Mouse (Mus musculus) forebrain, embryonic 13.5 days (tissue): ENCODE results near the gene Mef2d. TPM values are rescaled to one million over a fixed set of nuclear protein-coding genes. Genes with fewer than 3 reads are reported as not detected.

Source experiments
- ATAC-seq: fragments of 200-750 bp; cut with Nextera tagmentation; 2 replicates; pipeline ENCODE4 v1.8.0; 2017
- H3K27ac ChIP-seq: fragments of 300-500 bp; sonication (generic); 2 replicates; pipeline ENCODE4 v1.5.1; 2015; ENCODE audit warnings: inconsistent platforms, mild to moderate bottlenecking, moderate library complexity
- H3K27me3 ChIP-seq: fragments of 300-500 bp; sonication (generic); 2 replicates; pipeline ENCODE4 v1.6.1; 2015; ENCODE audit warnings: mild to moderate bottlenecking, inconsistent platforms
- H3K36me3 ChIP-seq: fragments of 300-500 bp; sonication (generic); 2 replicates; pipeline ENCODE4 v1.6.1; 2015; ENCODE audit warnings: mild to moderate bottlenecking, inconsistent platforms; ENCODE audit not compliant: poor library complexity, severe bottlenecking
- H3K4me1 ChIP-seq: fragments of 300-500 bp; sonication (generic); 2 replicates; pipeline ENCODE4 v1.6.1; 2015; ENCODE audit warnings: inconsistent platforms
- H3K4me2 ChIP-seq: fragments of 300-500 bp; sonication (generic); 2 replicates; pipeline ENCODE4 v1.6.1; 2015; ENCODE audit warnings: inconsistent platforms, mild to moderate bottlenecking, moderate library complexity
- H3K4me3 ChIP-seq: fragments of 300-500 bp; sonication (generic); 2 replicates; pipeline ENCODE4 v1.5.1; 2015; ENCODE audit warnings: mild to moderate bottlenecking, inconsistent platforms
- H3K9ac ChIP-seq: fragments of 300-500 bp; sonication (generic); 2 replicates; pipeline ENCODE4 v1.6.1; 2015; ENCODE audit warnings: mild to moderate bottlenecking, inconsistent platforms
- H3K9me3 ChIP-seq: fragments of 300-500 bp; sonication (generic); replicated peaks from 2 replicates; pipeline ENCODE4 v1.6.1; 2016; ENCODE audit warnings: inconsistent platforms
- WGBS: fragments of 180-500 bp; shearing (Covaris S2); methylation state at CpG from one replicate; pipeline ENCODE4 v1.1.7; 2015; 5-methylcytosine and 5-hydroxymethylcytosine counted together
- polyA plus RNA-seq: library from polyadenylated mRNA; unstranded; fragments of >200 nt; fragmentation: Nextera tagmentation; extraction: Ambion mirVana; gene quantifications from 2 replicates; pipeline ENCODE4 v1.2.1, GENCODE M21; 2015

Mef2d gene
- polyA plus RNA-seq, 1 experiment from 2014 or later = 15.0 TPM

DNA sequence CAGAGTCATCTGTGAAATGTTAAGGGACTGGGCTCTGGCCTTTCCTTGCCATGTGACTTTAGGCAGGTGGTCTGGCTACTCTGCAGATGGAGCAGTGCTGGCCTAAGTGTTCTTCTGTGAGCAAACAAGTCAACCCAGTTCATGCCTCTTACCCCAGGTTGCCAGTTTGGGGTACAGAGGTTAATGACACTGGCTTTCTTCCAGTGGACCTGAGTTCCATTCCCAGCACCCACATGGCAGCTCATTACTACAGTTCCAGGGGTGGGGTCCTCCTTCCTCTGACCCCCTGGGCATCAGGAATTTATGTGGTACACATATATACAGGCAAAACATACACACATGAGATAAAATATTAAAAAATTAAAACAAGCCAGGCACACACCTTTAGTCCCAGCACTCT is 14.6 kb downstream of the Mef2d start:
- H3K9ac ChIP-seq = no peak overlapping the region
- peaks cover 25% of the 10 kb centered on the region for H3K4me1 ChIP-seq
- H3K36me3 ChIP-seq = peaks cover 61% of the 10 kb centered on the region
- ATAC-seq = no peak
- no peaks in the 10 kb centered on the region for H3K27me3 ChIP-seq
- H3K4me2 ChIP-seq = no peak overlapping the region
- H3K4me3 ChIP-seq = no peak overlapping the region
- H3K9me3 ChIP-seq = no peaks in the 10 kb centered on the region
- no peak overlapping the region for H3K27ac ChIP-seq

DNA sequence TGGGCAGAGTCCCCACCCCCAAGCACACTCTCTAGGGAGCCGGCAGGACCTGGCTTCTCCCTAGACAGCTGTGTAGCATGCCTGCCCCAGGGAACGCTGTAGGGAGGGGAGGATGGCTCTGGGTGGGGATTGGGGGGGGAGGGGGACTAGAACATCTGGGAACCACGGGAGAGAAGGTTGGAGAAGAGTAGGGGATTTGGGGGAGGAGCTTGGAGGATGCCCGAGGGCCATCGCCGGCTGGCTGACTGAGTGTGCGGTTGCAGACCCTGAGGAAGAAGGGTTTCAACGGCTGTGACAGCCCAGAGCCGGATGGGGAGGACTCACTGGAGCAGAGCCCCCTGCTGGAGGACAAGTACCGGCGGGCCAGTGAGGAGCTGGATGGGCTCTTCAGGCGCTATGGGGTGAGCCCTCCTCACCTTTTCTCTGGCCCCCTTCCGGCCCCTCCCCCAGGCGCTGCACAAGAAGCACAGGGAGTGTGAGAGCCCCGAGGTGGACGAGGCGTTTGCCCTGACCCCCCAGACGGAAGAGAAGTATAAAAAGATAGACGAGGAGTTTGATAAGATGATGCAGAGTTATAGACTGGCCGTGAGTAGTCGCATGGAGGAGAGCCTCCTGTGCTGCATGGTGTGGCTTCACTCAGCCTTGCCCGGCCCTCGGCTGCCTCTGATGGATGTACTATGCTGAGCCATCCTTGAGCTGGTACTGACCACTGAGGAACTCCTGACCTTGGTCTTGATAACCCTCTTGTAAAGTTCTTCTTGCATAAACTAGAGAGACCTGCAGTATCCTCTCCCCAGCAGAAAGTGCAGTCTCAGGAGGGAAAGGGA is 15.8 kb downstream of the Mef2d start:
- Histone ChIP-seq H3K9ac (peak overlapping the region; percentile 34; the same call in 1 of the 2 replicates), H3K9me3 (no peaks in the 10 kb centered on the region), H3K27me3 (no peaks in the 10 kb centered on the region), H3K4me3 (no peak overlapping the region), H3K36me3 (peaks cover 73% of the 10 kb centered on the region), H3K27ac (peak overlapping the region; percentile 35), H3K4me2 (peak overlapping the region; percentile 18; the same call in 1 of the 2 replicates), H3K4me1 (peaks cover 19% of the 10 kb centered on the region)
- WGBS = 18% methylated on average over 23 of the region's 23 CpGs
- ATAC-seq = peak; percentile 74

- ATAC-seq = no peak
- peaks cover 81% of the 10 kb centered on the region for H3K36me3 ChIP-seq
- WGBS = 85% methylated on average over 6 of the region's 6 CpGs
- no peaks in the 10 kb centered on the region for H3K9me3 ChIP-seq
- H3K27me3 ChIP-seq = no peaks in the 10 kb centered on the region
- no peak overlapping the region for H3K4me2 ChIP-seq
- peaks cover 16% of the 10 kb centered on the region for H3K4me1 ChIP-seq
- no peak overlapping the region for H3K4me3 ChIP-seq
- no peak overlapping the region for H3K9ac ChIP-seq
- no peak overlapping the region; the same call in 1 of the 2 replicates for H3K27ac ChIP-seq
These were observed 16.8 kb downstream of the Mef2d start for GRCm38 (mm10) chr3:88158991-88159390.

- Histone ChIP-seq H3K4me2 (no peak overlapping the region), H3K9ac (no peak overlapping the region), H3K4me1 (peaks cover 23% of the 10 kb centered on the region), H3K9me3 (no peaks in the 10 kb centered on the region), H3K27ac (no peak overlapping the region), H3K36me3 (peaks cover 94% of the 10 kb centered on the region), H3K4me3 (no peak overlapping the region), H3K27me3 (no peaks in the 10 kb centered on the region)
- ATAC-seq = no peak
- 80% methylated on average over 6 of the region's 6 CpGs for WGBS
These were observed 18.7 kb downstream of the Mef2d start for GRCm38 (mm10) chr3:88160856-88161255.

- H3K4me1 ChIP-seq = peaks cover 21% of the 10 kb centered on the region
- no peak overlapping the region for H3K9ac ChIP-seq
- no peak overlapping the region for H3K27ac ChIP-seq
- H3K9me3 ChIP-seq = no peaks in the 10 kb centered on the region
- H3K27me3 ChIP-seq = no peaks in the 10 kb centered on the region
- peaks cover 93% of the 10 kb centered on the region for H3K36me3 ChIP-seq
- H3K4me2 ChIP-seq = no peak overlapping the region
- ATAC-seq = peak; percentile 19; the same call in 1 of the 2 replicates
- 65% methylated on average over 8 of the region's 8 CpGs for WGBS
- H3K4me3 ChIP-seq = no peak overlapping the region
These were observed 20.1 kb downstream of the Mef2d start for GRCm38 (mm10) chr3:88162259-88162658.

GRCm38 (mm10) chr3:88162811-88163210 is 20.6 kb downstream of the Mef2d start:
- no peak overlapping the region for H3K9ac ChIP-seq
- ATAC-seq = no peak
- peaks cover 96% of the 10 kb centered on the region for H3K36me3 ChIP-seq
- H3K27me3 ChIP-seq = no peaks in the 10 kb centered on the region
- no peak overlapping the region for H3K4me3 ChIP-seq
- no peak overlapping the region for H3K4me2 ChIP-seq
- WGBS = 67% methylated on average over 4 of the region's 4 CpGs
- no peaks in the 10 kb centered on the region for H3K9me3 ChIP-seq
- no peak overlapping the region for H3K27ac ChIP-seq
- H3K4me1 ChIP-seq = peaks cover 16% of the 10 kb centered on the region

DNA sequence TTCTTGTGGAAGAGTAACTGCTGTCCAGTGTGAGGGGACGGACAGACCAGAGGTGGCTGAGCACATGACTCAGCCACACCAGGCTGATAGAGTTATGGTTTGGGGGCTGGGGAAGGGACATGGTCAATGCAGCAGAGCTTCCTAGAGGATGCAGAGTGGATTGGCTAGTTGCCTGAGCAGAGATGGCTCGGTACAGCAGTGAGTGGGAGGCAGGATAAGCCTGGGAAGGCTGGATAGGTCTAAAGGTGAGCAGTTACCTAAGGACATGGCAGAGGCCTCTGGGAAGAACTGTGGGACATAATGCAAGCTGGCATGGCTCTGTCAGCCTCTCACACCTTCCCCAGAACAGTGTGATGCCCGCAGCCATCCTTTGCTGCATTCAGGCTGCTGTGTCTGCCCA is 21.7 kb downstream of the Mef2d start:
- Histone ChIP-seq H3K36me3 (peaks cover 96% of the 10 kb centered on the region), H3K4me3 (no peak overlapping the region), H3K9me3 (no peaks in the 10 kb centered on the region), H3K4me1 (peaks cover 15% of the 10 kb centered on the region), H3K27me3 (no peaks in the 10 kb centered on the region), H3K27ac (no peak overlapping the region), H3K9ac (0 out of 2 replicates have a peak overlapping the region, but pooled peaks have one; percentile 13), H3K4me2 (no peak overlapping the region)
- no peak for ATAC-seq
- WGBS = 43% methylated on average over 3 of the region's 3 CpGs

- WGBS = 30% methylated on average over 3 of the region's 3 CpGs
- ATAC-seq = no peak
- H3K9ac ChIP-seq = no peak overlapping the region
These were observed 22.1 kb downstream of the Mef2d start for GRCm38 (mm10) chr3:88164263-88164662.

DNA sequence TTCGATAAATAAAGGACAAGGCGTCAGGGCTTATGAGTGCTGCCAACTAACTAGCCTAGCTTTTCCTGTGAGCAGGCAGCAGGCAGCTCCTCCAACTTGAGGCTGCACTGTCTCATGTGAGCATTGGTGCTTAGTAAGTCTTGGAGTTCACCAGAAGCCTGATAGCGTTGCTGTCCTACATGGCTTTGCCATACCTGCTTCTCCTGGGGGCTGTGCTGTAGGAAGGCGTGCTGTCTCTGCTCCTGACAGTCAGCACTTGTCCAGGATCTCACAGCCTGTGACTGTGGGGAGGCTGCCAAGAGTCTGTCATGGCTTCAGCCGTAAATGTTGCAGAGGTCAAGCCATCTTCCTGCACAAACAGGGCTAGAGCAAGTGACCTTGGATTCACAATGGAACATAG is 23.9 kb downstream of the Mef2d start:
- H3K9ac ChIP-seq = no peak overlapping the region
- 94% methylated on average over 5 of the region's 5 CpGs for WGBS
- ATAC-seq = no peak
- H3K36me3 ChIP-seq = peaks cover 96% of the 10 kb centered on the region
- no peaks in the 10 kb centered on the region for H3K27me3 ChIP-seq
- no peak overlapping the region for H3K4me3 ChIP-seq
- H3K4me2 ChIP-seq = no peak overlapping the region
- no peaks in the 10 kb centered on the region for H3K9me3 ChIP-seq
- no peak overlapping the region for H3K27ac ChIP-seq
- H3K4me1 ChIP-seq = peaks cover 15% of the 10 kb centered on the region

More at GRCm38 (mm10) chr3:88164263-88164662, 22.1 kb downstream of the Mef2d start:
- peaks cover 15% of the 10 kb centered on the region for H3K4me1 ChIP-seq
- no peaks in the 10 kb centered on the region for H3K27me3 ChIP-seq
- no peaks in the 10 kb centered on the region for H3K9me3 ChIP-seq
- H3K4me3 ChIP-seq = no peak overlapping the region
- peaks cover 96% of the 10 kb centered on the region for H3K36me3 ChIP-seq
- no peak overlapping the region for H3K4me2 ChIP-seq
- H3K27ac ChIP-seq = 0 out of 2 replicates have a peak overlapping the region, but pooled peaks have one; percentile 1

- Histone ChIP-seq H3K27me3 (no peaks in the 10 kb centered on the region), H3K4me1 (no peaks in the 10 kb centered on the region), H3K9me3 (no peaks in the 10 kb centered on the region), H3K27ac (no peak overlapping the region), H3K36me3 (peaks cover 68% of the 10 kb centered on the region), H3K4me3 (no peak overlapping the region), H3K9ac (no peak overlapping the region), H3K4me2 (no peak overlapping the region)
- no peak for ATAC-seq
- WGBS = 88% methylated on average over 5 of the region's 5 CpGs
These were observed 28.2 kb downstream of the Mef2d start for GRCm38 (mm10) chr3:88170361-88170760.

DNA sequence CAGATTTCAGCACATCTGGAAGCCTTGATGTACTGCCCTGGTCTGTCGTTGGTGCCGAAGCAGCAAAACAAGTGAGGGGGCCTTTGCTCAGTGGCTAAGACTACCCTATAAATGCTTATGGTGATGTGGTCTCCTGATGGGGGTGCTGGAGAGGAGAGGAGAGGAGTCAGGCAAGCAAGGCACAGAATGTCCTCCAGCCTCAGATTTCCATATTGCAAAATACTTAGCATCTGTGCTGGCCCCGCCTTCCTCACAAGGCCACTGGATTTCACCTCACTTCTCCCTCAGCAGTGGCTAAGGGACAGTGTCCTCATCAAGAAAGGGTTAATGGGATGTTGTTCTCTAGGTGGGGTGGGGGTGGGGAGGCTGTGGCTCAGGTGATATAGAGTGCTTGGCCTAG is 30.3 kb downstream of the Mef2d start:
- Histone ChIP-seq H3K9me3 (no peaks in the 10 kb centered on the region), H3K4me3 (no peak overlapping the region), H3K9ac (no peak overlapping the region), H3K27me3 (no peaks in the 10 kb centered on the region), H3K36me3 (peaks cover 51% of the 10 kb centered on the region), H3K4me2 (no peak overlapping the region), H3K27ac (no peak overlapping the region), H3K4me1 (peaks cover 7% of the 10 kb centered on the region)
- WGBS = 95% methylated on average over 3 of the region's 3 CpGs
- ATAC-seq = no peak

DNA sequence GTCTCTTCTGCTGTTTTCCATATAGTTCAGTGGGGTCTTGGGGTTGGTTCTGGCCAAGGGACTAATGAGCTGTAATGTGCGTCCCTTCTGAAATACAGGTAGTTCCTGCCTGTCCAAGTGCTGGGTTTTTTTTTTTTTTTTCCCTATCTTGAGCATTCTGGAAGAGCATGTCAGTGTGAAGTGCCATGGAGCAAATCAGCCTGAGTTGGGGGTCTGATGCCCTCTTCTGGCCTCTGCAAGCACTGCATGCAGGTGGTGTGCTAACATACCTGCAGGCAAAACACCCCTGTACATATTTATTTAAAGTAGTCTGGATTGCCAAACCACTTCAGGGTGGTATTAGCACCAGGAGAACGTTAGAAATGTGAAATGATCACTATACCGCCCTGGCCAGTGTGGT is 31.2 kb downstream of the Mef2d start:
- Histone ChIP-seq H3K4me3 (no peak overlapping the region), H3K4me2 (no peak overlapping the region), H3K36me3 (peaks cover 42% of the 10 kb centered on the region), H3K27me3 (no peaks in the 10 kb centered on the region), H3K9ac (no peak overlapping the region), H3K4me1 (peaks cover 7% of the 10 kb centered on the region), H3K9me3 (no peaks in the 10 kb centered on the region), H3K27ac (no peak overlapping the region)
- ATAC-seq = no peak
- WGBS = 54% methylated on average over 3 of the region's 3 CpGs
